Mouse (Mus musculus) forebrain, embryonic 14.5 days (tissue): ENCODE measurements around the gene Eif4ebp2. TPM values are rescaled to one million over a fixed set of nuclear protein-coding genes. Genes with fewer than 3 reads are reported as not detected.

Experiments used
- ATAC-seq: fragments of 200-750 bp; cut with Nextera tagmentation; 2 replicates; pipeline ENCODE4 v1.8.0; 2017; ENCODE audit warnings: mild to moderate bottlenecking, moderate library complexity
- DNase-seq: peaks from one replicate; pipeline ENCODE4 v3.0.0-alpha.2; 2015; ENCODE audit warnings: low spot score
- H3K27ac ChIP-seq: fragments of 300-500 bp; sonication (generic); 2 replicates; pipeline ENCODE4 v1.5.1; 2014; ENCODE audit warnings: low read depth, mild to moderate bottlenecking, control low read depth, low read length, moderate library complexity
- H3K27me3 ChIP-seq: fragments of 300-500 bp; sonication (generic); replicated peaks from 2 replicates; pipeline ENCODE4 v1.6.1; 2014; ENCODE audit warnings: low read length, control low read depth, mixed read lengths; ENCODE audit not compliant: control insufficient read depth, insufficient read depth
- H3K36me3 ChIP-seq: fragments of 300-500 bp; sonication (generic); 2 replicates; pipeline ENCODE4 v1.6.1; 2014; ENCODE audit warnings: low read length, control low read depth; ENCODE audit not compliant: control insufficient read depth, insufficient read depth
- H3K4me1 ChIP-seq: fragments of 300-500 bp; sonication (generic); 2 replicates; pipeline ENCODE4 v1.6.1; 2014; ENCODE audit warnings: antibody characterized with exemption, low read length, control low read depth; ENCODE audit not compliant: control insufficient read depth, insufficient read depth
- H3K4me2 ChIP-seq: fragments of 300-500 bp; sonication (generic); 2 replicates; pipeline ENCODE4 v1.6.1; 2014; ENCODE audit warnings: mild to moderate bottlenecking, control low read depth, low read length
- H3K4me3 ChIP-seq: fragments of 300-500 bp; sonication (generic); 2 replicates; pipeline ENCODE4 v1.5.1; 2014; ENCODE audit warnings: low read depth, low read length, control low read depth
- H3K9ac ChIP-seq: fragments of 300-500 bp; sonication (generic); 2 replicates; pipeline ENCODE4 v1.6.1; 2014; ENCODE audit warnings: mild to moderate bottlenecking, low read length, control low read depth, moderate library complexity
- H3K9me3 ChIP-seq: fragments of 300-500 bp; sonication (generic); replicated peaks from 2 replicates; pipeline ENCODE4 v1.6.1; 2016; ENCODE audit warnings: low read length, control low read depth, mixed read lengths; ENCODE audit not compliant: control insufficient read depth
- WGBS: fragments of 180-500 bp; shearing (Covaris S2); extraction: QIAGEN DNeasy Blood & Tissue Kit; methylation state at CpG from one replicate; pipeline ENCODE4 v1.1.7; 2014; 5-methylcytosine and 5-hydroxymethylcytosine counted together
- polyA plus RNA-seq: library from polyadenylated mRNA; unstranded; fragments of >200 nt; fragmentation: Nextera tagmentation; extraction: Ambion mirVana; gene quantifications from 2 replicates; pipeline ENCODE4 v1.2.1, GENCODE M21; 2014

Eif4ebp2 gene
- polyA plus RNA-seq, 1 experiment from 2014 or later, result 50.0 TPM

DNA sequence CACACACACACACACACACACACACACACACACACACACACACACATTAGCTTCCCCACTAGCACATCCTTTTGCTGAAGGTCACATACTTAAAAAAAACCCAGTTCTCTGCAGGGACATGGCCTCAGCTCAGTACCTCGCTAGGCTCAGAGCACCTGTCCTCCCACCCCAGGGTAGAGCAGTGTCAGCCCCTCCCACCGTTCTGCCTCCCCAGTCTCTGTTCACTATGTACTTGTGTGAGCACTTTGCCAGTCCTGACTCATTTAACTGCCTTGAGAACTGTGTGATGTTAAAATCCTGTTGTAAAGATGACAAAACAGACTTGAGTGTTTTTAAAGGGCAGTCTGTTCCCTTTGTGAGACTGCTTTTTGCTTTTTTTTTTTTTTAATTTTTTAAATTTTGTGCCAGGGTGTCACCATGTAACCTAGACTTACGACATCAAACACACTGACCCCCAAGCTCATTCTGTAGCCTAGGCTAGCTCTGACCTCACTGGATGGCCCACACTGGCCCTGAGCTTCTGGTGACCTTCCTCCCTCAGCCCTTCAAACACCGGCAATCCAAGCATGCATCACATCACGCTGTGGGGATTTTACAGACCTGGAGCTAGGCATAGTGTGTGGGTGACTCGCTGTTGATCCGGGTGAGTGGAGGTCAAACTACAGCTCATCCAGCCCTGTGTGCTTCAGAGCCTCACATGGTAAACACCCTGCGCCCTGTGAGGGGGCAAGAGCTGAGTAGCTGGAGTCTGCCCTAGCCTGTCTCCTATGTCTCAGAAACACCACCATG, 34.3 kb upstream of the Eif4ebp2 start:
- ATAC-seq, result no peak

DNA sequence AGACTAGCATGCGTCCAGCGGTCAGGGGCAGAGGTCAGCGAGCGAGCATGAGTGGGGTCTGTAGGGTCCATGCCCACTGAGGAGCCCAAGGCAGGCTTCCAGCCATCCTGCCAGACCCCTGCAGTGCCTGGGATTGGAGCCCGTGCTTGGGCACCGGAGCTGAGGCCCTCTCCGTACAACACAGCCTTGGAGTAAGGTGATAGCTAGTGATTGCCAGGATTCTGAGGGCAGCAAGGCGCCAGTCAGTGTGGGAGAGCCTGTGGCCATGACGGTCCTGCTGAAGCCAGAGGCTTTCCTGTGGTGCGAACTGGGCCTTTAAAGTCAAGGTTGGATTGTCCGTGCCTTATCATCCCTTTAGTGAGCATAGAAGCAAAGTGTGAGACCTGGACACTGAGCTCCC, 32.3 kb upstream of the Eif4ebp2 start:
- Histone ChIP-seq H3K36me3 (no peaks in the 10 kb centered on the region), H3K4me2 (no peak overlapping the region)
- ATAC-seq, result no peak

More for the DNA sequence above, 34.3 kb upstream of the Eif4ebp2 start:
- no peak overlapping the region for H3K9ac ChIP-seq
- no peak overlapping the region for H3K4me3 ChIP-seq
- no peaks in the 10 kb centered on the region for H3K27me3 ChIP-seq
- no peaks in the 10 kb centered on the region for H3K9me3 ChIP-seq
- no peak overlapping the region for H3K27ac ChIP-seq
- H3K4me1 ChIP-seq, result no peaks in the 10 kb centered on the region
- no peak overlapping the region for H3K4me2 ChIP-seq
- WGBS, result 88% methylated on average over 8 of the region's 8 CpGs
- H3K36me3 ChIP-seq, result no peaks in the 10 kb centered on the region
- DNase-seq, result no peak

DNA sequence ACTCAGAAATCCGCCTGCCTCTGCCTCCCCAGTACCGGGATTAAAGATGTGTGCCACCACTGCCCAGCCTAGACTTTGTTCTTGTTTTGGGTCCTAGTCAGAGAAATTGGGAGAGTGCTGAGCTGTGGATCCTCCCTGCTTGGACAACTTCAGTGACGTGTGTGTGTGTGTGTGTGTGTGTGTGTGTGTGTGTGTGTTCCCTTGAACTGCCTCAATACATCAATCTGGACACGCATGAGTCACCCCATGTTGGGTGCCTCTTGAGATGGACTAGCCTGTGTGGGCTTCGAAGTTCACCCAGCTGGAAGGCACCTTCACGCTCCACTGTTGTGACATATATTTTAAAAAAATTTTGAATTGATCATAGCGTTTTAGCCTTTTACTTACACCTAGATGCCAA, 30.3 kb upstream of the Eif4ebp2 start:
- H3K27ac ChIP-seq, result no peak overlapping the region
- no peak for DNase-seq
- no peaks in the 10 kb centered on the region for H3K36me3 ChIP-seq
- no peak overlapping the region for H3K4me2 ChIP-seq
- no peaks in the 10 kb centered on the region for H3K4me1 ChIP-seq
- no peaks in the 10 kb centered on the region for H3K27me3 ChIP-seq
- WGBS, result 86% methylated on average over 7 of the region's 7 CpGs
- no peaks in the 10 kb centered on the region for H3K9me3 ChIP-seq
- H3K4me3 ChIP-seq, result no peak overlapping the region
- H3K9ac ChIP-seq, result no peak overlapping the region
- no peak for ATAC-seq

More for the DNA sequence above, 32.3 kb upstream of the Eif4ebp2 start:
- Histone ChIP-seq H3K27me3 (no peaks in the 10 kb centered on the region), H3K4me3 (no peak overlapping the region), H3K9ac (no peak overlapping the region), H3K4me1 (no peaks in the 10 kb centered on the region), H3K27ac (no peak overlapping the region), H3K9me3 (no peaks in the 10 kb centered on the region)
- 87% methylated on average over 11 of the region's 11 CpGs for WGBS
- no peak for DNase-seq

DNA sequence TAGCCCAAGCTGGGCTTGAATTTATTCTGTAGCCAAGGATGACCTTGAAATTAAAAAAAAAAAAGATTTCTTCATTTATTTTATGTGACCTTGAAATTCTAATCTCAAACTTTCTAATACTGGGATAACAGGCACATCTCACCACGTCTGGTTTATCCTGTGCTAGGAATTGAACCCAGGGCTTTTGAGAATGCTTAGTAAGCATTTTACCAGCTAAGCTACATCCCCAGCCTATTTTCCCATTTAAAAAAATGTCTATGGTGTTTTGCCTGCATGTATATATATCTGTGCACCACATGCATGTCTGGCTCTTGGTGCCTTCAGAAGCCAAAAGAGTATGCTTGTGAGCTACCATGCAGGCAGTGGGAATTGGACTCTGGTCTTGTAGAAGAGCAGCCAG, 28.0 kb upstream of the Eif4ebp2 start:
- no peak overlapping the region for H3K4me2 ChIP-seq
- H3K4me1 ChIP-seq, result peaks cover 9% of the 10 kb centered on the region; the same call in 1 of the 2 replicates
- no peaks in the 10 kb centered on the region for H3K27me3 ChIP-seq
- H3K36me3 ChIP-seq, result no peaks in the 10 kb centered on the region
- ATAC-seq (no peak), DNase-seq (no peak)
- H3K27ac ChIP-seq, result no peak overlapping the region
- H3K9me3 ChIP-seq, result no peaks in the 10 kb centered on the region
- H3K4me3 ChIP-seq, result no peak overlapping the region
- H3K9ac ChIP-seq, result no peak overlapping the region
- 71% methylated on average over 1 of the region's 1 CpGs for WGBS

DNA sequence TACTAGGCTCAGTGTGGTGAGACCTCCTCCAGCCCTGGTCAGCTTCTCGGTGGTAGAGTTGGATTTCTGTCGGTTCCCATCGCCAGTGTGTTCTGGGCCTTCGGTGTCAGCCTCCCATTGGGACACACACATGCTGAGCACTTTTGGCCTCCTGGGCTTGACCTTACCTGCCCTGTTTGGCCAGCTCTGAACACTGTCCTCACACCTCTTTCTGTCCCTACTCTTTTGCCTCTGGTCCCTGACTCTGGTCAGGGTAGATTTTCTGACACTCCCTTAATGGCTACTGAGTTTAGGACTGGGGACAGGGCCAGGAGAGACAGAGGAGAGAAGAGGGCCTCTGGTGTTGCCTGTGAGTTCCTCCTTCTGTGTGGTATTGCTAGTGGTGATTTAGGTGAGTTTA, 27.5 kb upstream of the Eif4ebp2 start:
- H3K4me3 ChIP-seq, result no peak overlapping the region
- 89% methylated on average over 4 of the region's 4 CpGs for WGBS
- DNase-seq, result no peak
- H3K27me3 ChIP-seq, result no peaks in the 10 kb centered on the region
- H3K27ac ChIP-seq, result no peak overlapping the region
- no peak overlapping the region for H3K4me2 ChIP-seq
- no peaks in the 10 kb centered on the region for H3K36me3 ChIP-seq
- H3K9ac ChIP-seq, result no peak overlapping the region
- H3K9me3 ChIP-seq, result no peaks in the 10 kb centered on the region
- peaks cover 9% of the 10 kb centered on the region for H3K4me1 ChIP-seq
- ATAC-seq, result no peak

DNA sequence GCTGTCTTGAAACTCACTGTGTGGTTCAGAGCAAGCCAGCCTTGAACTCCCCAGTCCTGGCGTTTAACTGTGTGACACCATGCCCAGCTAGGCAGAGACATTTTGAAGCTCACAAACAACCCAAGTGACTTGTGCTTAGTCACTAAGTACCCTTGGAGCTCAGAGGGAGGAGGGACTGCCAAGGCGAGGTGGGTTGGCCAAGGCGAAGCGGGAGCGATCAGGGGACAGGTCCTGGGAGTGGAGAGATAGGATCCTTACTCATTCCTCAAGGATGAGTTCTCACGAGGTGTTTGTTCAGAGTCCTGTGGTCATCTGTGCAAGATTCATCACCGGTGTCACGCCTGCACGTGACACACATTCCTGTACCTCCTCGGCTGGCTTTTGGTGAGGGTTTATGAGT, 27.0 kb upstream of the Eif4ebp2 start:
- H3K27me3 ChIP-seq, result no peaks in the 10 kb centered on the region
- H3K4me1 ChIP-seq, result peaks cover 11% of the 10 kb centered on the region
- DNase-seq (no peak), ATAC-seq (no peak)
- no peak overlapping the region for H3K4me2 ChIP-seq
- no peak overlapping the region for H3K27ac ChIP-seq
- no peaks in the 10 kb centered on the region for H3K36me3 ChIP-seq
- no peaks in the 10 kb centered on the region for H3K9me3 ChIP-seq
- 91% methylated on average over 10 of the region's 10 CpGs for WGBS
- no peak overlapping the region for H3K9ac ChIP-seq
- H3K4me3 ChIP-seq, result no peak overlapping the region

DNA sequence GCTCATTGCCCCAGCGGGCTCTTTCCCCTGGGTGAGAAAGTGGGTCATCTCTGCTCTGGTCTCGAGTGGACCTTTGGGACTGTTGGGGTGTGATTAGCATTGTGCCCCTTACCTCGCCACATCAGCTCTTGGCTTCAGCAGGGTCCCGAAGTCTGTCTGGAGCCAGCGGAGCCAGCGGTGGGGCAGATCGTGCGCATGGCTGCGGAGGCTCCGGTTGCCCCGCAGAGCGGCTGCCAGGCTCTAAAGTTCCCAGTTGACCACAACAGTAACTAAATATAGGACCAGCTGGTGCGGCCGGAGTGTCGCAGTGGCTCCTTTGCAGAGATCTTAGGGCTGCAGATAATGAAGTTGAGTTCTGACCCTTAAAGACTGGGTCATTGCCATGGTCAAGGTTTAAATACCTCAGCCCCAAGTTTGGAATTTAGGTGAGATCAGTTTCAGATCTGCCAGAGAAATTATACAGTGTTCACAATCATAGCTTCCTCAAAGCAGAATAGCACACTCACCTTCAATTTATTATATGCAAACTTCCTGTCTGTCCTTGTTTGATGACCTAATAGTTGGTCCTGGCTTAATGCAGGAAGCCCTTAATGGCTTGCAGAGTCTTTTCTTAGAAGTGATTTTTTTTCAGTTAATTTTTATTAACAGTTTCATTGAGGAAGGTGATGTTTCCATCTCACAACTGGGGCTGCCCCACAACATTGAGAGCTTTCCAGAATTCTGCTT, 24.1 kb upstream of the Eif4ebp2 start:
- H3K9ac ChIP-seq, result peak overlapping the region; percentile 87
- peak overlapping the region; percentile 96 for H3K4me2 ChIP-seq
- H3K36me3 ChIP-seq, result no peaks in the 10 kb centered on the region
- DNase-seq (no peak), ATAC-seq (no peak)
- 6% methylated on average over 15 of the region's 15 CpGs for WGBS
- no peaks in the 10 kb centered on the region for H3K9me3 ChIP-seq
- H3K4me3 ChIP-seq, result peak overlapping the region; percentile 84
- H3K27ac ChIP-seq, result no peak overlapping the region
- H3K4me1 ChIP-seq, result peaks cover 11% of the 10 kb centered on the region
- no peaks in the 10 kb centered on the region for H3K27me3 ChIP-seq

DNA sequence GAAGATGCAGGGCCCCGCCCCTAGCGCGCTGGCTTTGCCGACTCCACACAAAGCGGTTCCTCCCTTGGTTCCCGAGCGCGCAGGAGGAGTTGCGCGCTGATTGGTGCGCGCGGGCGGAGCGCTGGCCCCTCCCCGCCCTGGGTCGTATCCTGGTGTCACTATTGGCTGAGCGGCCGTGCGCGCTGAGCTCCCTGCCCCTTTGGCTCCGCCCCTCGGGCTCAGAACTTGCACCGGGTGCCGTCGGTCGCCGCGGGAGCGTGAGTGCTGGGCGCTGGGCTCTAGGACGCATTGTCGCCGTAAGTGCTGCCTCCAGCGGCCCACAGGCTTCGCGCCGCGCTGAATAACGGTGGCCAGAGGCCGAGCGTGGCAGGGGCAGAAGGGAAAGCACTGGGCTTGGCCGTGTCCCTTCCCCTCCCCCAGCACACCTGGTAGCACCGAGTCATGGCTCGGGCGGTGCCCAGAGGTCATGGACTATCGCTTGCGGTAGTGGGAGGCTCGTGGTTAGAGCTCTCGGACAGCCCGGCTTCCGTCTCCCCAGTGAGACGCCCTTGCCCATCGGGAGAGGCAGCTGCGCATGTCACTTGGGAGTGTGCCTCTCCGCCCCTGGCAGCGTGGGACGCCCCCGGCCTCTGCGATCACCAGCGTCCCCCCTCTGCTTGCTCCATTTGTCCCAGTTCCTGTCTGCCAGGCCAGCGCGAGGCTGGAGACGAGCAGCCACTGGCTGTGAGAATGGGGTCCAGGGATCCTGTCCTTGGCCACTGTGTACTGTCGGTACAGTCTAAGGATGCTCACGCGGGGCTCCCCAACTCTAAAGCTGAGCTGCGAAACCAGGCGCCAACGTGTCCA, 23.4 kb upstream of the Eif4ebp2 start, which contains the start of gene Lrrc20:
Gene Lrrc20 (plus strand): TSS at position 208 of the 846 bp plus-strand sequence.
- H3K4me3 ChIP-seq, result peak within 1 kb of the TSS; percentile 84
- peaks cover 11% of the 10 kb centered on the region for H3K4me1 ChIP-seq
- no peaks in the 10 kb centered on the region for H3K9me3 ChIP-seq
- DNase-seq (peak; percentile 98), ATAC-seq (peak; percentile 99)
- no peaks in the 10 kb centered on the region for H3K36me3 ChIP-seq
- H3K9ac ChIP-seq, result peak within 1 kb of the TSS; percentile 87
- H3K4me2 ChIP-seq, result peak within 1 kb of the TSS; percentile 96
- WGBS, result under 1% methylated on average over 67 of the region's 70 CpGs
- H3K27ac ChIP-seq, result peak within 1 kb of the TSS; percentile 85
- no peaks in the 10 kb centered on the region for H3K27me3 ChIP-seq
